Mouse (Mus musculus): ENCODE measurements around the gene Nudt9.

Nudt9 gene

DNA sequence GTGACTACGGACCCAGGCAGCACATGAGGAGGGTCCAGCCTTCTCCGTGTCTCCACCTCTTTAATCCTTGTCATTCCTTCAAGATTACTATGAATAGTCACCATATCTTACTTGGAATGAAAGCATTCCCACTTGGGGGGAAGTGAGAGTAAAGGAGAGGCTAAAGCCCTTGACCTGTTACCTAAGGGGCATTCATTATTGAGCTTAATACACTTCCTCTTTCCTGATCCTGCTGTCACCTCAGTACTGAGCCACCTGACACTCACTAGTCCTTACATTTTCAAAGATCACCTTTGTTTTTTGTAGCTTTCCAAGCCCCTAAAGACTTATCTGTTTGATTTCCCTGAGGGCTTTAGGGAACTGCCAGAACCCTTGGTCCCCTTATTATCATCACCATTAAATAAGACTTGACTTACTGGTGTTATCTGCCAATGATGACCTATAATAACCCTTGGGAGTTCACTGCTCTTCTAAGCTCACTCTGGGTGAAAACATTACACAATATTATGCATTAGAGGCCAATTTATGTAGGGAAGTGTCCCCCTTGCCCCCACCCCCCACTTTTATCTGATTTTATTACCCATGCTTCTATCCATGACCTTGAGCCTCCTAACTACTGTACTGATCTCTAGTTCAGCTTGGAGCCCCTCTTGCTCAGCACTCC, 13.5 kb upstream of the Nudt9 start:
- in situ Hi-C loops (cut with MboI; ENCODE audit: low pct_unique_long_range_greater_than_20kb in 1 of 2, low sequenced_read_pairs in 2 of 2, unreplicated experiment in 1 of 2), result no loop called here

GRCm38 (mm10) chr5:104035066-104035465, 11.0 kb upstream of the Nudt9 start:
- in situ Hi-C loops (cut with MboI; ENCODE audit: low pct_unique_long_range_greater_than_20kb in 1 of 2, low sequenced_read_pairs in 2 of 2, unreplicated experiment in 1 of 2), result loop anchor here in 1 of 2 experiments (5.0 kb wide), 1 partner anchor 38 kb away; no protein-coding TSS in a partner anchor

DNA sequence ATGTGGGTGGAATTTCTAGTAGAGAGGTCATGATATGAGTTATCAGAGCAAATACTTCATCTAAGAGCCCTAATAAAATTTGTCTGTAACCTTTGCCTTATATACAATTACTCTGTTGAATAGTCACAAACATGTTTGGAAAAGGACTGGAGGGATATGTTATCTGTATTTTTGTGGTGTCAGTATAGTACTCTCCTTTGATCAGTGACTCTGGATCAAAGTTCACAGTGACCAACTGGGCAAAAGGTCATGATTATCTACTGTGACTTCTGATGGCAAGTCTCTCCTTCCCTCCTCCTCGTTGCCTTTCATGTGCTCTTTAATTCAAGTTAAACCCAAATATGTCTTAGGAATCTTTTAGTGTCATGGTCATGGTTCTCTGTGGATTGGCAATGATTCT, 10.3 kb upstream of the Nudt9 start:
- in situ Hi-C loops (cut with MboI; ENCODE audit: low pct_unique_long_range_greater_than_20kb in 1 of 2, low sequenced_read_pairs in 2 of 2, unreplicated experiment in 1 of 2), result loop anchor here in 1 of 2 experiments (5.0 kb wide), 1 partner anchor 39 kb away; no protein-coding TSS in a partner anchor

GRCm38 (mm10) chr5:104036686-104037085, 9.4 kb upstream of the Nudt9 start:
- in situ Hi-C loops (cut with MboI; ENCODE audit: low pct_unique_long_range_greater_than_20kb in 1 of 2, low sequenced_read_pairs in 2 of 2, unreplicated experiment in 1 of 2), result loop anchor here in 1 of 2 experiments (5.0 kb wide), 1 partner anchor 39 kb away; no protein-coding TSS in a partner anchor

GRCm38 (mm10) chr5:104039154-104039932, 6.8 kb upstream of the Nudt9 start:
- in situ Hi-C loops (cut with MboI; ENCODE audit: low pct_unique_long_range_greater_than_20kb in 1 of 2, low sequenced_read_pairs in 2 of 2, unreplicated experiment in 1 of 2), result loop anchor here in 1 of 2 experiments (5.0 kb wide), 1 partner anchor 42 kb away; no protein-coding TSS in a partner anchor

DNA sequence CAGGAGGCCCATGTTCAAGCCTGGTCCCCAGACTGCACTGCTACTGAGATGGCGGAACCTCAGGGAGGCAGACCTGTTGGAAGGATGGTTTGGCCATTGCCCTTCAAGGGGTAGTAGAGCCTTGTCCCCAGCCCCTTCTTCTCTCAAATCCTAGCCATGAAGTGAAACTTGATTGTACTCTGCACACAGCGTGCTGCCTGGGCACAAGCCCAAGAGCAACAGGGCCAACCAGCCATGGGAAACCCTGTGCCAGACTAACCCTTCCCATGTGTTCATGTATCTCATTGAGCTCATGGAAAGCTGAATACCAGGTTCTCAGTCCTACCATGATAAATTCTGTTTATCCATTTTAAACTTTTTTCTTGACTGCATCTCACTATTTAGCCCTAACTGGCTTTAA, 3.2 kb upstream of the Nudt9 start:
- in situ Hi-C loops (cut with MboI; ENCODE audit: low pct_unique_long_range_greater_than_20kb in 1 of 2, low sequenced_read_pairs in 2 of 2, unreplicated experiment in 1 of 2), result no loop called here

- in situ Hi-C loops (cut with MboI; ENCODE audit: low pct_unique_long_range_greater_than_20kb in 1 of 2, low sequenced_read_pairs in 2 of 2, unreplicated experiment in 1 of 2), result no loop called here
Observed at GRCm38 (mm10) chr5:104043704-104044103, 2.4 kb upstream of the Nudt9 start.

GRCm38 (mm10) chr5:104047200-104048105, 1.3 kb downstream of the Nudt9 start:
- in situ Hi-C loops (cut with MboI; ENCODE audit: low pct_unique_long_range_greater_than_20kb in 1 of 2, low sequenced_read_pairs in 2 of 2, unreplicated experiment in 1 of 2), result no loop called here

GRCm38 (mm10) chr5:104048139-104048538, 2.0 kb downstream of the Nudt9 start:
- in situ Hi-C loops (cut with MboI; ENCODE audit: low pct_unique_long_range_greater_than_20kb in 1 of 2, low sequenced_read_pairs in 2 of 2, unreplicated experiment in 1 of 2), result no loop called here

GRCm38 (mm10) chr5:104052956-104053355, 6.8 kb downstream of the Nudt9 start:
- in situ Hi-C loops (cut with MboI; ENCODE audit: low pct_unique_long_range_greater_than_20kb in 1 of 2, low sequenced_read_pairs in 2 of 2, unreplicated experiment in 1 of 2), result loop anchor here in 1 of 2 experiments (10.0 kb wide), 1 partner anchor 282 kb away; no protein-coding TSS in a partner anchor

GRCm38 (mm10) chr5:104054938-104055337, 8.8 kb downstream of the Nudt9 start:
- in situ Hi-C loops (cut with MboI; ENCODE audit: low pct_unique_long_range_greater_than_20kb in 1 of 2, low sequenced_read_pairs in 2 of 2, unreplicated experiment in 1 of 2), result loop anchor here in 1 of 2 experiments (10.0 kb wide), 1 partner anchor 280 kb away; no protein-coding TSS in a partner anchor

- in situ Hi-C loops (cut with MboI; ENCODE audit: low pct_unique_long_range_greater_than_20kb in 1 of 2, low sequenced_read_pairs in 2 of 2, unreplicated experiment in 1 of 2), result loop anchor here in 1 of 2 experiments (10.0 kb wide), 1 partner anchor 279 kb away; no protein-coding TSS in a partner anchor
Observed at GRCm38 (mm10) chr5:104055816-104056215, 9.7 kb downstream of the Nudt9 start.

DNA sequence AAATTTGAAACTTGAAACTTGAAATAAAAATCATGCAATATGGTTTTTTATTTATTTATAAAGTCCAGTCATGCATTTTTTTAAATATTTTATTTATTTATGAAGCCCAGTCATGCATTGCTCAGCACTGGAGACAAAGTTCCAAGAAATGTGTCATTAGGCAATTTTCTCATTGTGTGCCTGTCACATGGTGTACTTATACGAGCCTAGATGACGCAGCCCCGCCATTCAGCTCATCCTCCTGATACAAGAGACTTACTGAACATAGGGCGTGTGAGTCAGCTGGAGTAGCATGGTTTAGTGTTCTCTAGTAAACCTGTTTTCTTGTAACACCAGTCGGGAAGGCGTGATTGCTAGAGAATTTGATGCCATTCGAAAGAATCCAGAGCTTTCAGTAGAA, 10.2 kb downstream of the Nudt9 start:
- in situ Hi-C loops (cut with MboI; ENCODE audit: low pct_unique_long_range_greater_than_20kb in 1 of 2, low sequenced_read_pairs in 2 of 2, unreplicated experiment in 1 of 2), result loop anchor here in 1 of 2 experiments (10.0 kb wide), 1 partner anchor 279 kb away; no protein-coding TSS in a partner anchor

DNA sequence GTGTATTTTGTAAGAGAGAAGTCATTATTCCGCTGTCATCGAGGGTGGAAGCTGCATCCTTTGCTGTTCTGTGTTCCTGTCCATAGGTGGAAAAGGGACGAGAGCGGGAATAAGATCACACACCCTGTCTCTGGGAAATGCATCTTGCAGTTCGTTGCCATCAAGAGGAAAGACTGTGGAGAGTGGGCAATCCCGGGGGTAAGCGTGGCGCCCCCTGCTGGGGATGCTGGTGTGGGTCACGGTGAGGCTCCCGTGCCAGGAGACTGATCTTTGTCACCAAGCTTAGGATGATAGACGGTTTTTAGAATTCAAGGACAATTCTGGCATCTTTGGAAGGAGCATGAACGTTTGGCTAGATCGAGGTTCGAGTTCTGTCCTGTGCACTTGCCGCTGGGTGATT, 11.9 kb downstream of the Nudt9 start:
- in situ Hi-C loops (cut with MboI; ENCODE audit: low pct_unique_long_range_greater_than_20kb in 1 of 2, low sequenced_read_pairs in 2 of 2, unreplicated experiment in 1 of 2), result loop anchor here in 1 of 2 experiments (10.0 kb wide), 1 partner anchor 277 kb away; no protein-coding TSS in a partner anchor

GRCm38 (mm10) chr5:104059628-104060027, 13.5 kb downstream of the Nudt9 start:
- in situ Hi-C loops (cut with MboI; ENCODE audit: low pct_unique_long_range_greater_than_20kb in 1 of 2, low sequenced_read_pairs in 2 of 2, unreplicated experiment in 1 of 2), result loop anchor here in 1 of 2 experiments (10.0 kb wide), 1 partner anchor 275 kb away; no protein-coding TSS in a partner anchor

DNA sequence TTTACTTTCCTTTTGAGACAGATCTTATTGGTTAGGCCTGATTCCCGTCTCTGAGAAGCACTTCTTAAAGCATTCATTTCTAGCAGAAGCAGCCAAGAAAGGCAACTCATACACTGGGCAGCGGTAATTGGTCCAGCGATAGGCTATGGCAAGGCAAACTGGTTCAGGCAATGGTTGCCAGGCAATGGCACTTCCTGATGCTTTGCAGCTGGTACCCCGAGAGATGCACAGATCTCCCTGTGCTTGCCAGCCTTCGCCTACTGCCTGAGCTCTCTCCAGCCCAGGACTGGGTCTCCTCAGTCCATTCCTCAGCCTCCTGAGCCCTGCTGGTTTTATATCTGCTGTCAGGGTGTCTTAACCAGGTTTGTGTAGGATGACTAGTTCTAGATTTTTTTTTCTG, 14.3 kb downstream of the Nudt9 start:
- in situ Hi-C loops (cut with MboI; ENCODE audit: low pct_unique_long_range_greater_than_20kb in 1 of 2, low sequenced_read_pairs in 2 of 2, unreplicated experiment in 1 of 2), result no loop called here

DNA sequence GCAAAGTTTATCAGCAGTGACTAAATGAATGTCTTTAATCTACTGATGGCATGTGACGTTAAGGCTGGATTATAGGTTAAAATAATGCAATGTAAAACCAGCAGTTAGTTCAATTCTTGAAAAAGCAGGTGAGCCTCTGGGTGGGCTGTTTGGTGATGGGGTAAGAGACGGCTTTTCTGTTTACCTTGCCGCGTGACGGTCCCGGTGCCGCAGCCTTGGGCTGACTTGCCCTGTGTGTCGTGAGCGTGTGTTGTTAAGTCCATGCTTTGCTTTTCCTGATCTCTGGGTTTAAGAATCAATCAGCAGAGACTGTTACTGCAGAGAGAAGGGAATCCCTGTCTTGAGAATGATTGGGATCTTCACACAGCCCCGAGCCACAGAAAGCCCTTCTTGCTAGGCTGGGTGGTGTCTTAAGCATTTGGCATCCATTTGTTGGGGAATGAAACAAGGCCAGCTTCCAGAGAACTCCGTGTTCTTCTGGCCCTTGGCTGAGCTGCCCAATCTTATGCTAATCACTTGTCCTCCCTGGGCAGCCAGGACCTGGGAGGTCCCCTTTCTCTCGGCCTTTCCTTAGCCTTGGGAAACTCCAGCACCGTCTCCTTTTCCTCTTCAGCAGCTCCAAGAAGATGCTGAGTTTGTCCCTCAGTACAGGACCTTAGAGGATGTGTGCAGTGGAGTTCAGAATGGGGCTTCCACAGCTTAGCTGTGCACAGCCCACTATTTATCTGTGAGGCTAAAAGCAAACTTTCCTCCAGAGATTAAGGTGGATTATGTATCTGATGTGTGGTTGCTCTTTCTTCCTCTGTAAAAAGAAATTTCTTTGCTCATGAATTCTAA, 16.0 kb downstream of the Nudt9 start:
- in situ Hi-C loops (cut with MboI; ENCODE audit: low pct_unique_long_range_greater_than_20kb in 1 of 2, low sequenced_read_pairs in 2 of 2, unreplicated experiment in 1 of 2), result no loop called here
